Mouse (Mus musculus): ENCODE results near the gene Dpysl4. TPM values are rescaled to one million over a fixed set of nuclear protein-coding genes. Genes with fewer than 3 reads are reported as not detected.

The Dpysl4 gene
- polyA plus RNA-seq, 1 experiment from 2014 or later: 106 TPM

DNA sequence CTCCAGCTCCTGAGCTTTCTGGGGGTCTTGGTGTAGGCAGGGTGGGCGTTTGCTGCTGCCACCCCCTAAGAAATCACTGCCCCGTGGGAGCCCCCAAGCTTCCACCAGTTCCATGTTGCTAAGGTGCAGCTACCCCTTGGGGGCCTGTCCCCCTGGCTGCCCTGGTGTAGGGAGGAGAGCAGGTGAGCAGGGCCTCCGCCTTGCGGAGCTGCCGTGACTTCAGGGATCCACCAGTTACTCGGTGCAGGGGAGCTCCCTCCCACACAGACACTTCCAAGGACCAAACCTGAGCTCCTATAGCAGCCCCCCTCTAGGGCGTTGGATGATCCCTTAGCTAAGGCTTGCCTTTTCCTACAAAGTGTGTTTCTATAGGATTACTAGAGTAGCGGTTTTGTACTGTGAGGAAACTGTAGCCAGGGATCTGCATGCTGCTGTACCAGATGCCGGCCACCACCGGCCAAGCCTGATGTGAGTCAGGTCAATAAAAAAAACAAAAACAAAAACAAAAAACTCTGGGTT is 15.5 kb downstream of the Dpysl4 start:
- no peak overlapping the region for H3K27ac ChIP-seq
- 82% methylated on average over 10 of the region's 10 CpGs for WGBS
- H3K27me3 ChIP-seq: no peaks in the 10 kb centered on the region
- H3K9me3 ChIP-seq (replicated peaks): no peaks in the 10 kb centered on the region
- H3K4me2 ChIP-seq: no peak overlapping the region
- H3K36me3 ChIP-seq (ENCODE audit: poor library complexity, severe bottlenecking): peaks cover 48% of the 10 kb centered on the region
- H3K9ac ChIP-seq: no peak overlapping the region
- H3K4me3 ChIP-seq: no peak overlapping the region
- H3K4me1 ChIP-seq: no peaks in the 10 kb centered on the region
- no peak for ATAC-seq

DNA sequence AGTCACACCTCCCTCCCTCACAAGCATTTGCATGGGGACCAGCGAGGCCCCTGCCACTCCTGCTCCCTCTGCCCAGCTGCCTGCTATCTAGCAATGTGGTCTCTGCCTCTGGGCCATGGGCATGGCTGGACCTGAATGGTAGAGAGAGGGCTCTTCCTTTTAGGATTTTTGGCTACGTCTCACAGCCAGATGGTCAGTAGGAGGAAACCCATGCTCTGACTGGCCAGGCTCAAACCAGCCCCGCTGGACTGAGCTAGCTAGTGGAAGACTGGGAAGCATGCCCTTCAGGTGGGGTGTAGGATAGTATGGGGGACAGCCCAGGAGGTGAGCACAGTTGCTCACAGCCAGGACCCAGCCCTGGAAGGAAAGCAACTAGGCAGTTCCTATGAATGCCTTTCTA is 16.0 kb downstream of the Dpysl4 start:
- Histone ChIP-seq H3K36me3 (ENCODE audit: poor library complexity, severe bottlenecking) (peaks cover 44% of the 10 kb centered on the region), H3K4me2 (no peak overlapping the region), H3K9me3 (replicated peaks) (no peaks in the 10 kb centered on the region), H3K27me3 (no peaks in the 10 kb centered on the region), H3K4me1 (no peaks in the 10 kb centered on the region), H3K27ac (no peak overlapping the region), H3K4me3 (no peak overlapping the region), H3K9ac (no peak overlapping the region)
- WGBS: 79% methylated on average over 3 of the region's 3 CpGs
- ATAC-seq: no peak

DNA sequence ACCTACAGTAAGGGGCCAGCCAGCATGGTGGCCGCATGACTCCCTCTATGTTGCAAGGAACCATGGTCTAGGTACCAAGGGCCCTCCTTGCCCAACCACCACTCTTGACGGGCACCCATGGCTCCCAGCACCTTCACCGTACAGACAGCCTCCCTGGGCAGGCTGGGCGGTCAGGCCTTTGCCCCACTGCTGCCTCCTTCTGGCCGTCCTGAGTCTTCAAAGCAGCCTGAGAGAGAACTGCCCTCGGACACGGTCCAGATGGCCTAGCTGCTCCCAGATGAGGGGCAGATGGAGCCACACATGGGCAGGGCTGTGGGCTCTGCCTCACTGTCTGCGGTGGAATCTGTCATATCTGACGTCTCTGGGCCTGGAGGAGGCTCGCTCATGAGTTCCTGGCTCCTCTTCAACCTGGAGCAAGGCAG is 18.2 kb downstream of the Dpysl4 start:
- Histone ChIP-seq H3K27ac (no peak overlapping the region), H3K9ac (no peak overlapping the region), H3K9me3 (replicated peaks) (no peaks in the 10 kb centered on the region), H3K4me2 (no peak overlapping the region), H3K27me3 (no peaks in the 10 kb centered on the region), H3K36me3 (ENCODE audit: poor library complexity, severe bottlenecking) (peaks cover 26% of the 10 kb centered on the region), H3K4me3 (no peak overlapping the region), H3K4me1 (no peaks in the 10 kb centered on the region)
- ATAC-seq: no peak
- WGBS: 64% methylated on average over 10 of the region's 10 CpGs

DNA sequence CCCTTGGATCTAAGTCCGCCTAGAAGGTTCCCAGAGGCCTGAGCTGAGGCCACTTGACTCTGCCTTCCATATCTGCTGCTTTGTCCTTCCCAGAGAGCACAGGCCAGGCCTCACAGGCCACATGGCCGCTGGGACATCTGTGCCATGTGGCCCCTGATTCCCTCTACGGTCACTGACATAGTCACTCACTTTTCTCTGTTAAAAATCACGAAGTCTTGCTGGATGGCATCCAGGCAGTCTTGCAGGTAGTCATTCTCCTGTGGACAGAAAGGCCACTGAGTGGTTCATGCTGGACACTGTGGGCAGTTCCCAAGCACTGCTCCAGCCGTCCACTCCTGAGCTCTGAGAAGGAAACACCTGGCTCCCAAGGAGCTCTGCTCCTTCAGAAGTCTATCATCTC is 19.3 kb downstream of the Dpysl4 start:
- H3K9ac ChIP-seq: no peak overlapping the region
- WGBS: 84% methylated on average over 5 of the region's 5 CpGs

DNA sequence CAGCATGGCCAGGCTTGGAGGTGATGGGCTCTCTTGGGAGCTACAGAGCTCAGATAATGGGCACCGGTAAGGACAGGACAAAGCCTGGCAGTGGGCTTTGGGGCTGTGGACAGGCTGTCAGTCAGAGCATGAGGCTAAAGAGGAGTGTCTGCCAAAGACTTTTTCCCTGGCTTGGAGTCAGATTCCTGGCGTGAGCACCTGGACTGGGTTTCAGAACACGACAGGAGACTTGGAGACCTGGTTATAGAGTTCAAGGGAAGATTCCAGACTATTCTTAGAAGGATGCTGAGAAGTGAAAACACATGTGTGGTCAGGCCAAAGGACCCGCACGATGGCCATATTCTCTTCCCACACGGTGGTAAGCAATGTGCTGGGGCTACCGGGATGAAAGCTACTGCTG is 19.9 kb downstream of the Dpysl4 start:
- no peaks in the 10 kb centered on the region for H3K27me3 ChIP-seq
- no peak for ATAC-seq
- no peaks in the 10 kb centered on the region for H3K4me1 ChIP-seq
- no peak overlapping the region for H3K4me3 ChIP-seq
- 86% methylated on average over 7 of the region's 7 CpGs for WGBS
- H3K27ac ChIP-seq: no peak overlapping the region
- peaks cover 12% of the 10 kb centered on the region; the same call in 1 of the 2 replicates for H3K36me3 ChIP-seq (ENCODE audit: poor library complexity, severe bottlenecking)
- no peaks in the 10 kb centered on the region for H3K9me3 ChIP-seq (replicated peaks)
- H3K4me2 ChIP-seq: no peak overlapping the region
- no peak overlapping the region for H3K9ac ChIP-seq

More for the DNA sequence above, 19.3 kb downstream of the Dpysl4 start:
- Histone ChIP-seq H3K4me3 (no peak overlapping the region), H3K27me3 (no peaks in the 10 kb centered on the region), H3K27ac (no peak overlapping the region), H3K36me3 (ENCODE audit: poor library complexity, severe bottlenecking) (peaks cover 19% of the 10 kb centered on the region), H3K4me1 (no peaks in the 10 kb centered on the region), H3K9me3 (replicated peaks) (no peaks in the 10 kb centered on the region), H3K4me2 (no peak overlapping the region)
- ATAC-seq: no peak

- Histone ChIP-seq H3K4me1 (no peaks in the 10 kb centered on the region), H3K27ac (no peak overlapping the region), H3K9me3 (replicated peaks) (no peaks in the 10 kb centered on the region), H3K36me3 (ENCODE audit: poor library complexity, severe bottlenecking) (no peaks in the 10 kb centered on the region), H3K4me3 (no peak overlapping the region), H3K27me3 (no peaks in the 10 kb centered on the region), H3K9ac (no peak overlapping the region), H3K4me2 (no peak overlapping the region)
- ATAC-seq: no peak
- 87% methylated on average over 9 of the region's 9 CpGs for WGBS
Observed at GRCm38 (mm10) chr7:139107908-139108650, 22.3 kb downstream of the Dpysl4 start.

- no peak overlapping the region for H3K27ac ChIP-seq
- no peaks in the 10 kb centered on the region for H3K4me1 ChIP-seq
- no peak overlapping the region for H3K4me2 ChIP-seq
- H3K27me3 ChIP-seq: 0 out of 2 replicates have a peak, but pooled peaks cover 10% of the 10 kb centered on the region
- H3K36me3 ChIP-seq (ENCODE audit: poor library complexity, severe bottlenecking): no peaks in the 10 kb centered on the region
- WGBS: 45% methylated on average over 13 of the region's 13 CpGs
- no peaks in the 10 kb centered on the region for H3K9me3 ChIP-seq (replicated peaks)
- peak; percentile 86 for ATAC-seq
- H3K9ac ChIP-seq: no peak overlapping the region
- H3K4me3 ChIP-seq: no peak overlapping the region
Observed at GRCm38 (mm10) chr7:139119152-139119774, 33.5 kb downstream of the Dpysl4 start.

DNA sequence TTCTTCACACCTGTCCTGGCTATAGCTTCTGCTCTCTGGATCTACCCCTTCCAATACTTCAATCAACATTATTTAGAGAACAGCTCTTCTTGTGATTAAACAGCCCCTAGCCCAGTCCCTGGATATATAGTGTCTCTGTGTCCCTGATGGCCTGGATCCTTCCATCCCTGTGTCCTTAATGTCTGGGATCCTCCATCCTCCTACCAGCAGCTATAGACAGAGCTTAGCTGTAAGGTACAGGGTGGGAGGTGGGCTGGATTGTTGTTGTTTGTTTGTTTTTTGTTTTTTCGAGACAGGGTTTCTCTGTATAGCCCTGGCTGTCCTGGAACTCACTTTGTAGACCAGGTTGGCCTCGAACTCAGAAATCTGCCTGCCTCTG is 34.0 kb downstream of the Dpysl4 start:
- Histone ChIP-seq H3K4me1 (no peaks in the 10 kb centered on the region), H3K9ac (no peak overlapping the region), H3K9me3 (replicated peaks) (no peaks in the 10 kb centered on the region), H3K36me3 (ENCODE audit: poor library complexity, severe bottlenecking) (no peaks in the 10 kb centered on the region), H3K4me2 (no peak overlapping the region), H3K27me3 (0 out of 2 replicates have a peak, but pooled peaks cover 10% of the 10 kb centered on the region), H3K4me3 (no peak overlapping the region), H3K27ac (no peak overlapping the region)
- WGBS: 83% methylated on average over 2 of the region's 2 CpGs
- ATAC-seq: no peak

DNA sequence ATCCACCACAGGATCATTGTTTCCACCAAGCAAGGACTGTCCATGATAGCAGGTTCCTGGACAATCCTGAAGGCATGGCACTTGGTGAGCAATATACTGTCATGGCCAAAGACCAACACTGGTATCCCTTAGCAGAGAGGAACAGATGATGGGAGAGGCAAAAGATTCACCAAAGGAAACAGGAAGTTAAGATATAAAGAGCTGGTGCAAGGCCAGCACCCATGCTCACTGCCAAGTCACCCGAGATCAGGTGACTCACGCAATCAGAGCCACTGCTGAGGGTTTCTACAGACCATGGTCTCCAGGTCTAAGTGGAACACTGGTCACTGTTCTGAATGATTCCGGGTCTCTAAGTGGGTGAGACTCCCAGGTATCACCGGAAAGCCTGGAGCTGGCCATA is 40.1 kb downstream of the Dpysl4 start:
- Histone ChIP-seq H3K4me3 (no peak overlapping the region), H3K27me3 (peaks cover 11% of the 10 kb centered on the region; the same call in 1 of the 2 replicates), H3K4me2 (no peak overlapping the region), H3K36me3 (ENCODE audit: poor library complexity, severe bottlenecking) (no peaks in the 10 kb centered on the region), H3K9ac (no peak overlapping the region), H3K9me3 (replicated peaks) (no peaks in the 10 kb centered on the region), H3K27ac (no peak overlapping the region), H3K4me1 (peaks cover 16% of the 10 kb centered on the region)
- WGBS: 93% methylated on average over 4 of the region's 4 CpGs
- no peak for ATAC-seq

GRCm38 (mm10) chr7:139126549-139126948 is 40.7 kb downstream of the Dpysl4 start:
- H3K9ac ChIP-seq: peak overlapping the region; percentile 21; the same call in 1 of the 2 replicates
- ATAC-seq: no peak
- WGBS: 75% methylated on average over 7 of the region's 7 CpGs
- H3K9me3 ChIP-seq (replicated peaks): no peaks in the 10 kb centered on the region
- no peak overlapping the region for H3K27ac ChIP-seq
- H3K4me3 ChIP-seq: no peak overlapping the region
- H3K36me3 ChIP-seq (ENCODE audit: poor library complexity, severe bottlenecking): no peaks in the 10 kb centered on the region
- peaks cover 11% of the 10 kb centered on the region; the same call in 1 of the 2 replicates for H3K27me3 ChIP-seq
- peaks cover 23% of the 10 kb centered on the region for H3K4me1 ChIP-seq
- no peak overlapping the region for H3K4me2 ChIP-seq

DNA sequence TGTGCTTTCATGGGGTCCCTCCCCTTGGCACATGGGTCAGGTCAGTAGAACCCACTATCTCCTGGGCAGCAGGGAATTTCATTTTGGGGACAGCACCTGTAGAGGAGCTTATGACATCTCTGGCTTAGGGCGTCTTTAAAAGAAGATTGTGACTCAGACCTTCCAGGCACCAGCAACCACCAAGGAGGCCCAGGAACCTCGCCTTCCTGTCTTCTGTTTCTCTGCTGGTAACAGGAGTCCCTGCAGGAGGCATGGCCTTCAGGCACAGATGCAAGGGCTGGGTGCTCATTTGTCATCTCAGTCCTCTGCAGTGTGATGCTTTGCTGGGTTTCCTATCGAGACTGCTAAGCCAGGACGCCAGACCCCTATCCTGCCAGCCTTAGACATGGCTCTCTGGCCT is 43.2 kb downstream of the Dpysl4 start:
- no peak overlapping the region for H3K4me2 ChIP-seq
- no peak for ATAC-seq
- no peak overlapping the region for H3K4me3 ChIP-seq
- H3K36me3 ChIP-seq (ENCODE audit: poor library complexity, severe bottlenecking): no peaks in the 10 kb centered on the region
- no peak overlapping the region for H3K9ac ChIP-seq
- no peaks in the 10 kb centered on the region for H3K9me3 ChIP-seq (replicated peaks)
- H3K27ac ChIP-seq: no peak overlapping the region
- H3K27me3 ChIP-seq: peaks cover 6% of the 10 kb centered on the region; the same call in 1 of the 2 replicates
- H3K4me1 ChIP-seq: peaks cover 31% of the 10 kb centered on the region
- 79% methylated on average over 4 of the region's 4 CpGs for WGBS

DNA sequence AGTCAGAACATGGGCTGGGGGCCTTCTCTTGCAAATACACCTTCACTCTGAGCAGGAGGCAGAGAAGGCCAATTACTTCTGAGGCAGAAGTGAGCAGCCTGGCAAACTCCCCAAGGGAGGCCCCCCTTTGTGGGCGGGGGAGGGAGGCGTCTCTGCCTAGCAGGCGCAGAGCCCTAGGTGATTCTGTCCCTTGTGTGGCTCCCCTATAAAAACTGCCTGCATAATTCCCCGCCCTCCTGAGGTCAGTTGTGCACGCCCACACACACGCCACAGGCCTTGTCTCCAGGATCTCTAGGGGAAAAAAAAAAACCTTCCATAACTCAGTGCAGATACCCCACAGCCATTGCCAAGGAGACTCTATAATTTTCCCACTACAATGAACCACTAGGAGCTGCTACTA is 44.6 kb downstream of the Dpysl4 start:
- Histone ChIP-seq H3K4me2 (no peak overlapping the region), H3K4me1 (peaks cover 31% of the 10 kb centered on the region), H3K4me3 (no peak overlapping the region), H3K9me3 (replicated peaks) (no peaks in the 10 kb centered on the region), H3K9ac (no peak overlapping the region), H3K27me3 (peaks cover 14% of the 10 kb centered on the region; the same call in 1 of the 2 replicates), H3K27ac (no peak overlapping the region), H3K36me3 (ENCODE audit: poor library complexity, severe bottlenecking) (no peaks in the 10 kb centered on the region)
- WGBS: 25% methylated on average over 6 of the region's 6 CpGs
- ATAC-seq: no peak

All from forebrain, embryonic 13.5 days (tissue).